In genomic region chr5:123045561-123046295, GRCm38 (mm10) we compare ENCODE assay signal across 9 mouse cellular contexts. TPM values are rescaled to one million over a fixed set of nuclear protein-coding genes. Genes with fewer than 3 reads are reported as not detected.
DNase-seq lines count a peak whose midpoint lies in the region; ATAC-seq and TF ChIP-seq lines count a peak whose summit lies in the region.
"Had no signal": no experiment of that assay in that cellular context is flagged by ENCODE, and none has a peak within 500 bp of the region (broad histone marks: within the 10 kb centered on the region; RNA-seq: fewer than 3 reads in every experiment).

No protein-coding gene starts in this region.

- H3K9ac ChIP-seq in MEL (ENCODE audit: control insufficient read depth, low read depth, low read length, poor library complexity, severe bottlenecking): no peak overlapping the region
- H3K9ac ChIP-seq in heart, embryonic 16.5 days (ENCODE audit: low read length): peak overlapping the region; percentile 34; the same call in 1 of the 2 replicates
- H3K9ac ChIP-seq: embryonic facial prominence, embryonic 15.5 days had no signal

- H3K4me1 ChIP-seq in MEL (ENCODE audit: control insufficient read depth in 1 of 2, insufficient read depth in 2 of 2, low read length in 2 of 2): no peaks in the 10 kb centered on the region
- peaks cover 10% of the 10 kb centered on the region for H3K4me1 ChIP-seq in heart, embryonic 16.5 days (ENCODE audit: control insufficient read depth, insufficient read depth, low read length)

- TF ChIP-seq RAD21 in MEL (IDR thresholded peaks at IDR 0.05; ENCODE audit: low read depth, low read length): peak; percentile 50

- H3K79me2 ChIP-seq in MEL (ENCODE audit: control insufficient read depth, insufficient read depth, low read length, poor library complexity): no peaks in the 10 kb centered on the region

- peak; percentile 71; the same call in 1 of the 2 replicates for ATAC-seq in heart, embryonic 16.5 days (replicated peaks; ENCODE audit: extremely low read depth, insufficient read depth, low FRiP score)
- ATAC-seq in monocyte, adult 5-6 weeks (replicated peaks; ENCODE audit: insufficient number of reproducible peaks, low FRiP score, low TSS enrichment, poor library complexity, severe bottlenecking): peak; percentile 62; the same call in 1 of the 2 replicates

- TF ChIP-seq POLR2A in MEL (IDR thresholded peaks at IDR 0.05; ENCODE audit: control insufficient read depth in 1 of 2, insufficient read depth in 1 of 2, low read depth in 1 of 2, low read length in 2 of 2, poor library complexity in 1 of 2): no peak

- H3K36me3 ChIP-seq in MEL (ENCODE audit: control insufficient read depth in 1 of 2, insufficient read depth in 2 of 2, low read length in 2 of 2): no peaks in the 10 kb centered on the region
- H3K36me3 ChIP-seq in heart, embryonic 16.5 days (ENCODE audit: control insufficient read depth, insufficient read depth): no peaks in the 10 kb centered on the region
- H3K36me3 ChIP-seq: embryonic facial prominence, embryonic 15.5 days had no signal

- peak overlapping the region; percentile 9; the same call in 1 of the 2 replicates for H3K4me2 ChIP-seq in heart, embryonic 16.5 days (ENCODE audit: low read depth, low read length)
- H3K4me2 ChIP-seq: embryonic facial prominence, embryonic 15.5 days had no signal

- H3K27me3 ChIP-seq in MEL (ENCODE audit: control insufficient read depth in 1 of 2, insufficient read depth in 2 of 2, low read length in 2 of 2): peaks cover 2 to 3% of the 10 kb centered on the region in 2 experiments; a peak in 2 of 4 replicates
- no peaks in the 10 kb centered on the region for H3K27me3 ChIP-seq in heart, embryonic 16.5 days (ENCODE audit: control insufficient read depth, insufficient read depth, low read length)
- H3K27me3 ChIP-seq: embryonic facial prominence, embryonic 15.5 days had no signal

- 21% methylated on average over 9 of the region's 9 CpGs for WGBS in heart, embryonic 16.5 days

- H3K27ac ChIP-seq in left cerebral cortex, adult 2 months: no peak overlapping the region
- H3K27ac ChIP-seq in MEL (ENCODE audit: control insufficient read depth, low read depth, low read length): no peak overlapping the region
- no peak overlapping the region for H3K27ac ChIP-seq in heart, embryonic 16.5 days (ENCODE audit: low read length)
- H3K27ac ChIP-seq: embryonic facial prominence, embryonic 15.5 days had no signal

- no peak for TF ChIP-seq EP300 in MEL (IDR thresholded peaks at IDR 0.05; ENCODE audit: low read depth in 1 of 2, low read length in 2 of 2)

- intact Hi-C loops in left cerebral cortex, adult 2 months (cut with DNase I): loop anchor here (1.0 to 2.0 kb wide), 2 partner anchors 77 to 121 kb away; no protein-coding TSS in a partner anchor

- peak; percentile 39 to 44 for DNase-seq in left cerebral cortex, adult 2 months (ENCODE audit: extremely low spot score in 1 of 2, low spot score in 2 of 2)
- no peak for DNase-seq in left cerebral cortex, adult 8-10 months (ENCODE audit: low spot score in 2 of 2)
- peak; percentile 58 for DNase-seq in MEL (ENCODE audit: low read depth, low spot score)
- peak; percentile 85 for DNase-seq in embryo, embryonic 10 days (ENCODE audit: low spot score)
- peak; percentile 36 to 60 for DNase-seq in layer of hippocampus, postnatal 14 days (ENCODE audit: low spot score in 2 of 2)
- DNase-seq in thymus, postnatal 4 days: peak; percentile 67

- H3K4me3 ChIP-seq in left cerebral cortex, adult 2 months: no peak overlapping the region
- H3K4me3 ChIP-seq in MEL (ENCODE audit: control insufficient read depth in 1 of 2, insufficient read depth in 1 of 2, low read depth in 2 of 2, low read length in 2 of 2): no peak overlapping the region
- H3K4me3 ChIP-seq in heart, embryonic 16.5 days (ENCODE audit: low read length): no peak overlapping the region
- H3K4me3 ChIP-seq: embryonic facial prominence, embryonic 15.5 days had no signal

- no peaks in the 10 kb centered on the region for H3K9me3 ChIP-seq in MEL (replicated peaks; ENCODE audit: insufficient read depth, low read length)
- H3K9me3 ChIP-seq in heart, embryonic 16.5 days (replicated peaks; ENCODE audit: control insufficient read depth, low read length): no peaks in the 10 kb centered on the region
- H3K9me3 ChIP-seq: embryonic facial prominence, embryonic 15.5 days had no signal

- peak; percentile 72 for TF ChIP-seq CTCF in left cerebral cortex, adult 2 months (IDR thresholded peaks at IDR 0.05)
- TF ChIP-seq CTCF in MEL (IDR thresholded peaks at IDR 0.05 in 2 of 3, conservative IDR thresholded peaks at IDR 0.05 in 1 of 3; ENCODE audit: control insufficient read depth in 1 of 3, insufficient read depth in 1 of 3, low read depth in 2 of 3, low read length in 3 of 3, poor library complexity in 1 of 3, severe bottlenecking in 1 of 3): peak; percentile 66 to 72 (median 69)

TF ChIP-seq in MEL, 35 proteins besides CTCF, POLR2A, EP300 and RAD21:
- TF ChIP-seq NRF1 (IDR thresholded peaks at IDR 0.05; ENCODE audit: insufficient read depth, low read depth, low read length, poor library complexity, severe bottlenecking): no peak
- no peak for TF ChIP-seq POLR2AphosphoS2 (IDR thresholded peaks at IDR 0.05; ENCODE audit: low read length)
- no peak for TF ChIP-seq ETS1 (IDR thresholded peaks at IDR 0.05; ENCODE audit: low read depth, low read length)
- no peak for TF ChIP-seq E2F4 (IDR thresholded peaks at IDR 0.05; ENCODE audit: borderline replicate concordance, low read depth, low read length)
- no peak for TF ChIP-seq TBP (IDR thresholded peaks at IDR 0.05; ENCODE audit: low read depth, low read length)
- TF ChIP-seq TCF12 (IDR thresholded peaks at IDR 0.05; ENCODE audit: low read depth, low read length): no peak
- 0 out of 2 replicates have a peak, but pooled peaks have one; percentile 30 for TF ChIP-seq ZC3H11A (IDR thresholded peaks at IDR 0.05; ENCODE audit: low read depth, low read length)
- TF ChIP-seq SMC3 (IDR thresholded peaks at IDR 0.05; ENCODE audit: low read depth, low read length): peak; percentile 77
TF ChIP-seq in MEL: peak in this region for 2.

RNA-seq across cellular contexts. Expression of gene Morn3, which starts 1.1 kb away (rescaled TPM):
- not detected for total RNA-seq in left cerebral cortex, adult 2 months (2021)
- not detected for total RNA-seq in left cerebral cortex, adult 8-10 months (2022)
- total RNA-seq in MEL (2012; rRNA removed): not detected in 2 replicates
- not detected for polyA plus RNA-seq in MEL (2012; ENCODE audit: insufficient read depth in 1 of 2, insufficient read length in 2 of 2, low read depth in 1 of 2, low replicate concordance in 2 of 2, missing spikeins in 1 of 2)
- 0.37 and 1.5 TPM in 2 replicates for polyA plus RNA-seq in heart, embryonic 16.5 days (2015; fragmentation: Nextera tagmentation; extraction: Ambion mirVana)
- under 1 TPM; 0.62 to 0.79 TPM for total RNA-seq in layer of hippocampus, postnatal 14 days (2021)
- not detected in 3 replicates for total RNA-seq in monocyte, adult 5-6 weeks (2017)

RNA-seq across cellular contexts. Expression of gene Tmem120b, which starts 22.5 kb away (rescaled TPM):
- 10 to 100 TPM; 16.0 to 16.2 TPM for total RNA-seq in left cerebral cortex, adult 2 months (2021)
- 10 to 100 TPM; 13.8 to 16.4 (median 16.0) TPM for total RNA-seq in left cerebral cortex, adult 8-10 months (2022)
- total RNA-seq in MEL (2012; rRNA removed): 4.3 and 6.8 TPM in 2 replicates
- polyA plus RNA-seq in MEL (2012; ENCODE audit: insufficient read depth in 1 of 2, insufficient read length in 2 of 2, low read depth in 1 of 2, low replicate concordance in 2 of 2, missing spikeins in 1 of 2): 1 to 10 TPM in 1 of 2 experiments, not detected in 1; 5.6 TPM
- polyA plus RNA-seq in heart, embryonic 16.5 days (2015; fragmentation: Nextera tagmentation; extraction: Ambion mirVana): 14.6 and 14.9 TPM in 2 replicates
- 10 to 100 TPM; 20.1 to 20.3 TPM for total RNA-seq in layer of hippocampus, postnatal 14 days (2021)
- 0.67 to 3.5 TPM (median 2.0 TPM) in 3 replicates for total RNA-seq in monocyte, adult 5-6 weeks (2017)

RNA-seq across cellular contexts. Expression of gene Orai1, which starts 30.9 kb away (rescaled TPM):
- 1 to 10 TPM; 6.9 to 9.5 TPM for total RNA-seq in left cerebral cortex, adult 2 months (2021)
- 10 to 100 TPM in 2 of 4 experiments, 1 to 10 TPM in 2; 6.1 to 11.8 (median 9.2) TPM for total RNA-seq in left cerebral cortex, adult 8-10 months (2022)
- total RNA-seq in MEL (2012; rRNA removed): 4.5 and 4.7 TPM in 2 replicates
- polyA plus RNA-seq in MEL (2012; ENCODE audit: insufficient read depth in 1 of 2, insufficient read length in 2 of 2, low read depth in 1 of 2, low replicate concordance in 2 of 2, missing spikeins in 1 of 2): 10 to 100 TPM in 1 of 2 experiments, not detected in 1; 13.3 TPM
- polyA plus RNA-seq in heart, embryonic 16.5 days (2015; fragmentation: Nextera tagmentation; extraction: Ambion mirVana): 16.8 and 19.1 TPM in 2 replicates
- total RNA-seq in layer of hippocampus, postnatal 14 days (2021): 10 to 100 TPM; 15.1 to 16.2 TPM
- 14.6 to 21.8 TPM (median 17.2 TPM) in 3 replicates for total RNA-seq in monocyte, adult 5-6 weeks (2017)

RNA-seq across cellular contexts. Expression of gene Kdm2b, which starts 56.1 kb away (rescaled TPM):
- total RNA-seq in left cerebral cortex, adult 2 months (2021): 10 to 100 TPM; 25.4 to 27.4 TPM
- 10 to 100 TPM; 22.9 to 27.1 (median 24.6) TPM for total RNA-seq in left cerebral cortex, adult 8-10 months (2022)
- 24.8 and 29.2 TPM in 2 replicates for total RNA-seq in MEL (2012; rRNA removed)
- polyA plus RNA-seq in MEL (2012; ENCODE audit: insufficient read depth in 1 of 2, insufficient read length in 2 of 2, low read depth in 1 of 2, low replicate concordance in 2 of 2, missing spikeins in 1 of 2): 10 to 100 TPM in 1 of 2 experiments, not detected in 1; 48.9 TPM
- polyA plus RNA-seq in heart, embryonic 16.5 days (2015; fragmentation: Nextera tagmentation; extraction: Ambion mirVana): 26.8 and 27.3 TPM in 2 replicates
- total RNA-seq in layer of hippocampus, postnatal 14 days (2021): 10 to 100 TPM; 41.3 to 54.5 TPM
- 24.1 to 26.8 TPM (median 25.5 TPM) in 3 replicates for total RNA-seq in monocyte, adult 5-6 weeks (2017)

Comparison
In these comparisons a context has a peak if more than half of its experiments do, and no peak if none do; other contexts are left out.
1. DNase-seq: peak in left cerebral cortex, adult 2 months (2 of 2), MEL (single experiment), embryo, embryonic 10 days (single experiment), layer of hippocampus, postnatal 14 days (2 of 2) and thymus, postnatal 4 days (single experiment); none in left cerebral cortex, adult 8-10 months (0 of 2).